8 mouse cellular contexts compared by ENCODE assay signal in the genomic region with DNA sequence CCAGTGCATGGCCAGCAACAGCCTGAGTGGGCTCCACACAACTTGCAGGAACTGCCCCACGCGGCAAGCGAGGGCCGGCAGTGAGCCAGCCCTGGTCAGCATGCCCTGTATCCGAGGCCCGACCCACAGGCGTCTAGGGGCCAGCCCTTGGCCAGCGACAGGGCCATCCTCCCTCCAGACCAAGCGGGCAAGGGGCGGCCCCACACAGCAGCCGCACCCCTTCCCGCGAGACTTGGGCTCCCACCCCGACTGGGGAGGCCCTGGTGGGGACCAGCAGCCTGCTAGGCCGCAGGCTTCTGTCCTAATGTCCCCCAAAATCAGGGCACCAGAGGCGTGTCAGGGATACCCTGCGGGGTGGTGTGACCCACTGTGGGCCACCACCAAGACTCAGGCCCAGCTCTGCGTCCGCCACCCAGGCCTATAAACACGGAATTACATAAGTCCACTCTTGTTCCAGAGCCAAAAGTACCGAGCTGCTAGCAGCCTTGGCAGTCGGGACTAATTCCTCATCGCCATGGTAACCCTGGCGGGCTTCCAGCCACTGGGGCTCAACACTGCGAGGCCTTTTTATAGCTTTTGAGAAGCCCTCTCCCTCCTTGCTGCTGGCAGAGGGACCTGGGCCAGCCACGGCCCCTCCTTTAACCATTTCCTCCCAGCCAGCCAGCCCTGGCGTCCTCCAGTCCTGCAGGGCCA. TPM values are rescaled to one million over a fixed set of nuclear protein-coding genes. Genes with fewer than 3 reads are reported as not detected.
A peak's percentile ranks its signal among the peaks of the same experiment; 100 is the strongest.
DNase-seq lines count a peak whose midpoint lies in the region; ATAC-seq lines count a peak whose summit lies in the region.

No protein-coding gene starts in this region.

- no peaks in the 10 kb centered on the region for H3K9me3 ChIP-seq in hindbrain, embryonic 11.5 days (ENCODE audit: control insufficient read depth, low read length)
- H3K9me3 ChIP-seq in lung, embryonic 16.5 days (ENCODE audit: control insufficient read depth, low read length), result no peaks in the 10 kb centered on the region

- H3K27me3 ChIP-seq in hindbrain, embryonic 11.5 days (ENCODE audit: control insufficient read depth, insufficient read depth, low read length), result no peaks in the 10 kb centered on the region
- no peaks in the 10 kb centered on the region for H3K27me3 ChIP-seq in lung, embryonic 16.5 days (ENCODE audit: control insufficient read depth, insufficient read depth, low read depth, low read length)

- peak overlapping the region; percentile 46 for H3K4me2 ChIP-seq in hindbrain, embryonic 11.5 days (replicated peaks; ENCODE audit: low read depth, low read length)
- H3K4me2 ChIP-seq in lung, embryonic 16.5 days (ENCODE audit: low read depth, low read length), result peak overlapping the region; percentile 78

- WGBS in hindbrain, embryonic 11.5 days, result 25% methylated on average over 27 of the region's 27 CpGs
- WGBS in lung, embryonic 16.5 days, result 2% methylated on average over 27 of the region's 27 CpGs

- H3K4me1 ChIP-seq in hindbrain, embryonic 11.5 days (replicated peaks; ENCODE audit: control insufficient read depth, insufficient read depth, low read length), result peaks cover 50% of the 10 kb centered on the region
- peaks cover 77% of the 10 kb centered on the region for H3K4me1 ChIP-seq in lung, embryonic 16.5 days (replicated peaks; ENCODE audit: control insufficient read depth, insufficient read depth, low read length)

- peak; percentile 89 for ATAC-seq in hindbrain, embryonic 11.5 days (ENCODE audit: low FRiP score)
- peak; percentile 88 for ATAC-seq in lung, embryonic 16.5 days (ENCODE audit: low read depth)

- H3K27ac ChIP-seq in hindbrain, embryonic 11.5 days (ENCODE audit: low read depth, low read length), result peak overlapping the region; percentile 99
- H3K27ac ChIP-seq in lung, embryonic 16.5 days (ENCODE audit: low read length), result peak overlapping the region; percentile 100

- DNase-seq in MN1 (ENCODE audit: low spot score), result peak; percentile 100
- peak; percentile 99 for DNase-seq in cerebellum, adult 9-11 months
- peak; percentile 98 for DNase-seq in frontal cortex, postnatal 10 days (ENCODE audit: low spot score in 2 of 2)
- DNase-seq in hindbrain, embryonic 11.5 days (ENCODE audit: low spot score), result peak; percentile 90
- DNase-seq in layer of hippocampus, postnatal 10 days (ENCODE audit: low spot score in 2 of 2), result peak; percentile 99
- DNase-seq in ovary, postnatal 10 days (ENCODE audit: low spot score), result peak; percentile 100
- DNase-seq in urinary bladder, postnatal 14 days (ENCODE audit: low spot score), result peak; percentile 99

- no peaks in the 10 kb centered on the region for H3K36me3 ChIP-seq in hindbrain, embryonic 11.5 days (ENCODE audit: control insufficient read depth, insufficient read depth, low read length)
- H3K36me3 ChIP-seq in lung, embryonic 16.5 days (ENCODE audit: control insufficient read depth, insufficient read depth, low read length), result no peaks in the 10 kb centered on the region

- peak overlapping the region; percentile 57 for H3K9ac ChIP-seq in hindbrain, embryonic 11.5 days (ENCODE audit: low read depth, low read length)
- H3K9ac ChIP-seq in lung, embryonic 16.5 days (ENCODE audit: low read length), result peak overlapping the region; percentile 73

- H3K4me3 ChIP-seq in hindbrain, embryonic 11.5 days (ENCODE audit: low read depth, low read length), result 0 out of 2 replicates have a peak overlapping the region, but pooled peaks have one; percentile 1
- H3K4me3 ChIP-seq in lung, embryonic 16.5 days (ENCODE audit: low read length), result peak overlapping the region; percentile 49

RNA-seq across cellular contexts. Expression of a gene that starts 38.0 kb away (rescaled TPM):
- 14.5 and 21.2 TPM in 2 replicates for polyA plus RNA-seq in hindbrain, embryonic 11.5 days (2014; fragmentation: Nextera tagmentation; extraction: Ambion mirVana)
- total RNA-seq in layer of hippocampus, postnatal 10 days (2021), result 100 to 1,000 TPM; 171 to 187 TPM
- polyA plus RNA-seq in lung, embryonic 16.5 days (2015; fragmentation: Nextera tagmentation; extraction: Ambion mirVana), result 20.3 and 27.3 TPM in 2 replicates

Comparison
In these comparisons a context has a peak if more than half of its experiments do, and no peak if none do; other contexts are left out.
1. Peak in every context shown above with its lines: DNase-seq, ATAC-seq, H3K4me3 ChIP-seq and H3K27ac ChIP-seq.